Mouse (Mus musculus) liver (tissue): Measurements from ENCODE around the gene Tsfm.
"Not testable (repeated sequence)": the region's sequence is repeated elsewhere in the genome, so short reads cannot be mapped to it uniquely, and the experiment has no call there.

Source experiments
- DNase-seq: peaks from one replicate; pipeline ENCODE4 v3.0.0-alpha.2; 2020; ENCODE audit warnings: mixed read lengths

Tsfm gene

GRCm38 (mm10) chr10:127030336-127031296 lies at the start of gene Tsfm:
Tsfm (minus strand) TSS chr10:127030840.
- peak; percentile 93 for DNase-seq

GRCm38 (mm10) chr10:127079665-127080391 lies 49.2 kb upstream of the Tsfm start:
- DNase-seq = peak; percentile 27

- peak; percentile 4 for DNase-seq
Measured at GRCm38 (mm10) chr10:127078677-127079575, 48.3 kb upstream of the Tsfm start.

- no peak for DNase-seq
Measured at GRCm38 (mm10) chr10:127078001-127078676, 47.5 kb upstream of the Tsfm start.

- no peak for DNase-seq
Measured at GRCm38 (mm10) chr10:127077515-127077914, 46.9 kb upstream of the Tsfm start.

- no peak for DNase-seq
Measured at GRCm38 (mm10) chr10:127076082-127076481, 45.4 kb upstream of the Tsfm start.

- no peak for DNase-seq
Measured at GRCm38 (mm10) chr10:127075651-127076050, 45.0 kb upstream of the Tsfm start.

- peak; percentile 49 for DNase-seq
Measured at GRCm38 (mm10) chr10:127075080-127075479, 44.4 kb upstream of the Tsfm start, which contains the start of gene Agap2. Agap2 (plus strand) TSS chr10:127075284.

- no peak for DNase-seq
Measured at GRCm38 (mm10) chr10:127073981-127074380, 43.3 kb upstream of the Tsfm start.

- not testable (repeated sequence) for DNase-seq
Measured at GRCm38 (mm10) chr10:127072969-127073368, 42.3 kb upstream of the Tsfm start.

GRCm38 (mm10) chr10:127072270-127072669 lies 41.6 kb upstream of the Tsfm start:
- DNase-seq = not testable (repeated sequence)

- no peak for DNase-seq
Measured at GRCm38 (mm10) chr10:127071203-127071602, 40.6 kb upstream of the Tsfm start.

- DNase-seq = peak; percentile 90
Measured at GRCm38 (mm10) chr10:127070190-127071121, 39.8 kb upstream of the Tsfm start, which contains the start of gene Tspan31. Tspan31 (minus strand) TSS chr10:127070264.

GRCm38 (mm10) chr10:127069281-127070189 lies 38.9 kb upstream of the Tsfm start:
- no peak for DNase-seq

GRCm38 (mm10) chr10:127068360-127069038 lies 37.9 kb upstream of the Tsfm start:
- DNase-seq = no peak

- DNase-seq = no peak
Measured at GRCm38 (mm10) chr10:127066519-127067018, 35.9 kb upstream of the Tsfm start.

- no peak for DNase-seq
Measured at GRCm38 (mm10) chr10:127065981-127066380, 35.3 kb upstream of the Tsfm start.
